Mouse (Mus musculus) gastrocnemius, postnatal 4 days (tissue): ENCODE results near the gene Prss27. TPM values are rescaled to one million over a fixed set of nuclear protein-coding genes. Genes with fewer than 3 reads are reported as not detected.

Experiments
- microRNA-seq: library from miRNA; unstranded; fragments of <30 nt; microRNA quantifications from one replicate; pipeline ENCODE4 v1.2.0, GENCODE M21; 2021
- total RNA-seq, 2 experiments: library from RNA; stranded (reverse); gene quantifications; 2 replicates each; pipeline ENCODE4 v1.2.3; 2021

Gene Prss27
- total RNA-seq, 2 experiments from 2014 or later, result not detected

Small RNA genes within 50 kb of the gene (microRNA-seq; reads per million reads assigned to microRNA genes)
- gene Gm27700, result not detected

Other genes with a start within 250 kb of the Prss27 start
- gene Srrm2, start 247.6 kb upstream of the Prss27 start, total RNA-seq, result 100 to 1,000 TPM; 293 to 304 TPM
- 100 to 1,000 TPM; 428 to 459 TPM for gene Elob, start 209.0 kb upstream of the Prss27 start, total RNA-seq
- gene Prss33, start 202.1 kb upstream of the Prss27 start, total RNA-seq, result not detected
- not detected for gene Prss32, start 194.3 kb upstream of the Prss27 start, total RNA-seq
- under 1 TPM in 1 of 2 experiments, not detected in 1; 0.18 TPM for gene Prss41, start 194.0 kb upstream of the Prss27 start, total RNA-seq
- gene Prss21, start 170.1 kb upstream of the Prss27 start, total RNA-seq, result not detected
- gene Dcpp1, start 157.3 kb upstream of the Prss27 start, total RNA-seq, result not detected
- not detected for gene Dcpp2, start 157.3 kb upstream of the Prss27 start, total RNA-seq
- not detected for gene Dcpp3, start 120.7 kb upstream of the Prss27 start, total RNA-seq
- gene Sbp, start 96.5 kb upstream of the Prss27 start, total RNA-seq, result not detected
- gene Sbpl, start 82.9 kb upstream of the Prss27 start, total RNA-seq, result not detected
- not detected for gene Prss30, start 57.6 kb upstream of the Prss27 start, total RNA-seq
- gene Prss22, start 40.0 kb upstream of the Prss27 start, total RNA-seq, result not detected
- gene Kctd5, start 35.3 kb downstream of the Prss27 start, total RNA-seq, result 10 to 100 TPM; 26.0 to 30.4 TPM
- gene Pdpk1, start 112.8 kb downstream of the Prss27 start, total RNA-seq, result 10 to 100 TPM; 52.6 to 60.6 TPM
- gene Amdhd2, start 125.6 kb downstream of the Prss27 start, total RNA-seq, result 10 to 100 TPM; 20.2 to 24.7 TPM
- gene Atp6v0c, start 131.6 kb downstream of the Prss27 start, total RNA-seq, result 100 to 1,000 TPM; 193 to 194 TPM
- gene Tbc1d24, start 167.4 kb downstream of the Prss27 start, total RNA-seq, result 10 to 100 TPM; 11.7 to 12.3 TPM
- gene Ntn3, start 171.4 kb downstream of the Prss27 start, total RNA-seq, result 1 to 10 TPM; 4.7 to 4.9 TPM
- gene Tedc2, start 182.7 kb downstream of the Prss27 start, total RNA-seq, result 1 to 10 TPM; 6.0 to 6.1 TPM
- 10 to 100 TPM; 14.9 to 15.2 TPM for gene Ccnf, start 213.3 kb downstream of the Prss27 start, total RNA-seq